Mouse (Mus musculus) left cerebral cortex, postnatal 36 days (tissue): ENCODE results near the gene Vash1. TPM values are rescaled to one million over a fixed set of nuclear protein-coding genes. Genes with fewer than 3 reads are reported as not detected.

ENCODE experiments used
- DNase-seq, 2 experiments: peaks; one replicate each; pipeline ENCODE4 v3.0.0; 2021 to 2022; ENCODE audit warnings: low spot score in 2 of 2, mixed read lengths in 1 of 2
- intact Hi-C: fragments of 180-260 bp; cut with DNase I; formaldehyde crosslinking; loops from one replicate; pipeline ENCODE4 v1.15.1; 2025
- total RNA-seq, 2 experiments: library from RNA; stranded (reverse); gene quantifications; 2 replicates each; pipeline ENCODE4 v1.2.3; 2021

Vash1 gene
- total RNA-seq: 10 to 100 TPM; 38.9 to 43.5 TPM

- peak; percentile 80 to 86 for DNase-seq
- intact Hi-C loops: loop anchor here (2.0 kb wide), 1 partner anchor 34 kb away; no protein-coding TSS in a partner anchor
These were observed at the start of gene Vash1 for GRCm38 (mm10) chr12:86678591-86679545. Vash1 (plus strand) TSS chr12:86678700.

GRCm38 (mm10) chr12:86628783-86629172 lies 49.7 kb upstream of the Vash1 start:
- intact Hi-C loops: no loop called here
- no peak for DNase-seq

- no peak for DNase-seq
- intact Hi-C loops: no loop called here
These were observed 36.7 kb upstream of the Vash1 start for GRCm38 (mm10) chr12:86641763-86642162.

- intact Hi-C loops: loop anchor here (2.0 kb wide), 1 partner anchor 34 kb away; the partner anchor contains the start of gene Vash1
- DNase-seq: peak in 1 of 2 experiments; percentile 7
These were observed 33.8 kb upstream of the Vash1 start for GRCm38 (mm10) chr12:86644512-86645273.

- intact Hi-C loops: loop anchor here (2.0 kb wide), 1 partner anchor 33 kb away; the partner anchor contains the start of gene Vash1
- DNase-seq: no peak
These were observed 33.0 kb upstream of the Vash1 start for GRCm38 (mm10) chr12:86645494-86645893.

- intact Hi-C loops: no loop called here
These were observed 31.7 kb upstream of the Vash1 start for GRCm38 (mm10) chr12:86646831-86647230.

GRCm38 (mm10) chr12:86647279-86647678 lies 31.2 kb upstream of the Vash1 start:
- no peak for DNase-seq
- intact Hi-C loops: no loop called here

More at GRCm38 (mm10) chr12:86646831-86647230, 31.7 kb upstream of the Vash1 start:
- no peak for DNase-seq

GRCm38 (mm10) chr12:86647736-86648135 lies 30.8 kb upstream of the Vash1 start:
- intact Hi-C loops: no loop called here
- no peak for DNase-seq

- DNase-seq: no peak
- intact Hi-C loops: no loop called here
These were observed 30.0 kb upstream of the Vash1 start for GRCm38 (mm10) chr12:86648489-86648888.

- intact Hi-C loops: no loop called here
- DNase-seq: no peak
These were observed 27.1 kb upstream of the Vash1 start for GRCm38 (mm10) chr12:86651301-86651860.

- intact Hi-C loops: no loop called here
- DNase-seq: peak; percentile 31 to 64
These were observed 25.9 kb upstream of the Vash1 start for GRCm38 (mm10) chr12:86652570-86653041.

- DNase-seq: peak; percentile 67 to 71
- intact Hi-C loops: no loop called here
These were observed 19.0 kb upstream of the Vash1 start for GRCm38 (mm10) chr12:86659447-86659968.

- intact Hi-C loops: no loop called here
- no peak for DNase-seq
These were observed 18.0 kb upstream of the Vash1 start for GRCm38 (mm10) chr12:86660466-86660865.

GRCm38 (mm10) chr12:86665656-86666055 lies 12.8 kb upstream of the Vash1 start:
- DNase-seq: no peak
- intact Hi-C loops: no loop called here

- intact Hi-C loops: no loop called here
- no peak for DNase-seq
These were observed 10.1 kb upstream of the Vash1 start for GRCm38 (mm10) chr12:86668404-86668803.

- intact Hi-C loops: no loop called here
- DNase-seq: no peak
These were observed 6.4 kb upstream of the Vash1 start for GRCm38 (mm10) chr12:86672105-86672504.

- intact Hi-C loops: no loop called here
- DNase-seq: no peak
These were observed 6.0 kb upstream of the Vash1 start for GRCm38 (mm10) chr12:86672507-86672906.

GRCm38 (mm10) chr12:86679546-86679930 lies 1.0 kb downstream of the Vash1 start:
- DNase-seq: peak in 1 of 2 experiments; percentile 26
- intact Hi-C loops: loop anchor here (2.0 kb wide), 1 partner anchor 35 kb away; no protein-coding TSS in a partner anchor

- intact Hi-C loops: loop anchor here (2.0 kb wide), 1 partner anchor 35 kb away; no protein-coding TSS in a partner anchor
- no peak for DNase-seq
These were observed 1.5 kb downstream of the Vash1 start for GRCm38 (mm10) chr12:86679991-86680491.
